Mouse (Mus musculus) gastrocnemius, postnatal 10 days (tissue): ENCODE measurements around the gene Agpat3. TPM values are rescaled to one million over a fixed set of nuclear protein-coding genes. Genes with fewer than 3 reads are reported as not detected.

ENCODE experiments used
- DNase-seq: peaks from one replicate; pipeline ENCODE4 v3.0.0; 2021; ENCODE audit warnings: mixed read lengths
- total RNA-seq, 2 experiments: library from RNA; stranded (reverse); gene quantifications; 2 replicates each; pipeline ENCODE4 v1.2.3; 2021

Gene Agpat3
- total RNA-seq, 2 experiments from 2014 or later = 182 to 191 TPM

DNA sequence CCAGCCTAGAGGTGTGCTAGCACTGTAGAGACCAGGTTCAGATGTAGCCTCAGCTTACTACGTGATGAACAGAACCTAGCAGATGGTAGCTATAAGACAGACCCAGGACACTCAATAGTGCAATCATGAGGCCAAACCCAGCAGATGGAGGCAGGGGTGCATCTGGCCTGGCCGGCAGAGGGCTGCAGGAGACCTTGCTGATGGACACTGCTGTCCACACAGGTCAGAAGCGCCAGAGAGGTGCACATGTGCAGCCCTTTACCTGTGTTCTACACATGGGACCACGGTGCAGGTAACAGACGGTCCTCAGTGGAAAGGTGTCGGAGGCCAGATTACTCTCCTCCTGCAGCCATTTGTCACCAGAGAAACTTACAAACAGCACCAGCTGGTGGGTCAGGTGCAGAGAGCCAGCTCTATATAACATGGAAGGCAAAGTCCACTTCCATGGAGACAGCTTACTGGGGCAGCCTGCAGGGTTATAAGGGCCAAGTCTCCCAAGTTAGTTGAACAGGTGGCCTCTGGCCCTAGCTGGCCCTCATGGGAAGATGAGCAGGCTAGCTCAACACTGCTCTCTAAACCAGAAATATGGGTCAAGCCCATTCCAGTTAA lies 27.6 kb downstream of the Agpat3 start:
- no peak for DNase-seq

DNA sequence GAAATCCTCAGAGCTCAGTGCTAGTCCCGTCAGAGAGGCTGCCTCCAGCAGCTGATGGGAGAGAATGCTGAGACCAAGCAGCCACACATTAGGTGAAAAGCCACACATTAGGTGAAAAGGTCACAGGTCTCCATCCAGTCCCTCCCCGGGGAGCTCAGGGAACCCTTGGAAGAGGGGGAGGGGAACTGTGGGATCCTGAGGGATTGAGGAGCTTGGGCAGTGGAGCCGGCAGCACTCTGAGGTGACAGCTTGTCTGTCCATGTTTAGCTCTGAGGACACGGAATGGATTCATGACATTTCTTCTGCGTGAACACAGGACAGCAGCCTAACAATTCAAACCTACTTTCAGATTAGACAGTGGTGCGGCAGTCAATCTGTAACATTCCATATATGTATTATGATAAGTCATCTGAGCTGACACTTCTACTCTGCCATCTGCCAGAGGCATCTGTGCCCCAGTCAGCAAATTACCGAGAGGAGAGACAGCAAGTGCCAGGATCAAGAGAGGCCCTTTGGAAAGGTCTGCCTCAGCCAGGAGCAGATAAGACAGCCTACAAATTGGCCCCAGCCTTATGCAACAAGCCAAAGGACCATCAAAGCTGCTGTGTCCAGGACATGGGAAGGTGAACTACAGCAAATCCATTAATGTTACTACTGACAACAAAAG lies 28.9 kb downstream of the Agpat3 start:
- DNase-seq = no peak

DNA sequence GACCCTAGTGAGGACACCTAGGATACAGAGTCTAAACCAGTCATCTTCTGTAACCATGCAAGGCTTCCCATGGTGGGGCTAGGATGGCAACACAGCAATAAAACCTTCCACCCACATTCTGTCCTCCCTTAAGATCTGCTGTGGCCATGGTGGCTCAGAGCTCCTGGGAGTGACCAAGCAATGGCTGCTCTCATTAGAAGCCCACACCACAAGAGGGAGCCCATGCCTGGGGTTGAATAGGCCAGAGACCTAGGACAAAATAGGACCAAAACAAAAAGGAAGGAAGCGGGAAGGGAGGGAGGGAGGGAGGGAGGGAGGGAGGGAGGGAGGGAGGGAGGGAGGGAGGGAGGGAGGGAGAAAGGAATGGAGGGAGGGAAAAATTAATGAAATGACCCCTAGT lies 29.5 kb downstream of the Agpat3 start:
- DNase-seq = no peak

DNA sequence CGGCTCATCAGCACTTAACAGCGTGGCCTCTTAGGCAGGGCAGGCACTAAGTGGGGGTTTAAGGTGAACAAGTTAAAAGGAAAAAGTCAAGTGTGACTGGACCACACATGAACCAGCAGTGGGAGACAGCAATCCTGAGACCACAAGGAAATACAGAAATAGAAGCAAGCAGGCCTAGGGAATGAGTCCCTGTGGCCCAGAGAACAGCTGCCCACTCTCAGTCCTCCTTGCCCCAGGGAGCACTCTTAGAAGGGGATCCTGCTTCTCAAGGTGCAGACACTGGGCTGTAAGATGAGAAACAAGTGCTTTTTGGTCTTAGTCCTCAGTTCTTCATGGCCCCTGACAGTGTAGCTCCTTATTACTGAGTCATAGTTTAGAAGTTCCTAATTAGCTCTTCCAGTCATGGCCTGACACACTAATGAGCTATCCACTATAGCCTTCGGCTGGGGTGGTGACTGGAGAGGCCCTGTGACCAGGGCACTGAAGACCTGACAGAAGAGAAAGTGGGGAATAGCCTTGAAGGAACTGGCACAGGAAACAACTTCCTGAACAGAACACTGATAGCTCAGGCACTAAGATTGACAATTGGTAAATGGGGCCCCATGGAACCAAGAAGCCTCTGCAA lies 31.0 kb downstream of the Agpat3 start:
- no peak for DNase-seq

DNA sequence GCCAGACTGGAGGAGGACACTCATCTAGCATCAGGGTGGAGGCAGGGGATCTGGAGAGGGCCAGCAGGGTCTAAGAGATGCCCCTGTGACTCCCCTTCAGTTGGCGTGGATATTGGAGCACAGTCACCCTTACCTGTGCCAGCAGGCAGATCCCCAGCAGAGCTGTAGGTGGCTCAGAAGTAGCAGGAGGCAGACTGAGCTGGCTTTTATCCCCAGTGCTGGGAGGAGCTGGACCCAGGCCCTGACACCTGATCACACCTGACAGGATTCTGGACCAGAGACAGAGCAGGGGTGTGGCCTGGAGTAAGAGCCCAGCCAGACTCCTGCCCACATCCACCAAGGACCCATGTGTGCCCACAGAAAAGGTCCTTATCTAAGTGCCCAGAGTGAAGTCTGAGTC lies 31.8 kb downstream of the Agpat3 start:
- no peak for DNase-seq

DNA sequence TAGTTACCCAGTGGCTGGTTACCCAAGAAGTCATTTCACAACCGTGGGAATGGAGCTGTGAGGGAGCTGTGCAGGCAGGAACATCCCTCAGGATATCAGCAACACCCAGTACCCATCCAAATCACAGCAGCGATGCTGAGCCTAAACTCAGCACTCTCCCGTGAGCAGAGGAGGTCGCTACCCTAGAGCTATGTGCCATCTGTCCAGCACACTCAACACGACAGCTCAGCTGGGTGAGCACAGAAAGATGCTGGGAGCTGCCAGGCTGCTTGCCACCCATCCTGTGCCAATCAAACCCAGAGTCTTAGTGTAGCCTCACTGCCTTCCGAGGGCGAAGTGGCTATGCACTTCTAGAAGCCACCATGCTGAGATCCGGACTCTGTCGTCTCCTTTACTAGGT lies 32.3 kb downstream of the Agpat3 start:
- no peak for DNase-seq

DNA sequence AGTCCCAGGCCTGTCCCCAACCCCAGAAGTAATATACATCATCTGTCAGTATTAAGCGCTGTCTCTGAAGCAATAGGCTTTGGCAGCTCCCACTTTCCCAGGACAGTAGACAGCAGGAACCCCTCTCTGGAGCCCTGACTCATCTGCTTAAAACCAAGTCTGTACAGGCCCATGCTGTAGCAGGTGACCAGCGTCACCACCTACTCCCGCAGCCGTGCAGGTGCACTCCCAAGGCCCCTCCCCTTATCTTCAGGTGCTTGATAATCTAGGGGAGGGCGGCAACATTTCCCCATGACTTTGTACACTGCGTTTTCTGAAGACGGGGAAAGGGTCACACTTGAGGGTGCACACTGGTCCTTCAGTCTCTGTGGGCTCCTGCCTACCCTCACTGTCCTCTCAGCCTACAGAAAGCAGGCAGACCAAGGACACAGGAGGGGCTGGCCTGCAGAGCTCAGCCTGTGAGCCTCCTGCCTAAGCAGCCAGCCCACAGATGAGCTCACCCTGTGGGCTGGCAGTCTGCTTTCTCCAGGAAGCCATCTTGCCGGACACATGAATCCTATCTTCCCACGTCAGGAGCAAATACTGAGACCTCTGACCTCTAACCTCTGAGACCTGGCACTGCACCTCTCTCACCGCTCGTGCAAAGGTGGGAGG lies 34.9 kb downstream of the Agpat3 start:
- DNase-seq = no peak

DNA sequence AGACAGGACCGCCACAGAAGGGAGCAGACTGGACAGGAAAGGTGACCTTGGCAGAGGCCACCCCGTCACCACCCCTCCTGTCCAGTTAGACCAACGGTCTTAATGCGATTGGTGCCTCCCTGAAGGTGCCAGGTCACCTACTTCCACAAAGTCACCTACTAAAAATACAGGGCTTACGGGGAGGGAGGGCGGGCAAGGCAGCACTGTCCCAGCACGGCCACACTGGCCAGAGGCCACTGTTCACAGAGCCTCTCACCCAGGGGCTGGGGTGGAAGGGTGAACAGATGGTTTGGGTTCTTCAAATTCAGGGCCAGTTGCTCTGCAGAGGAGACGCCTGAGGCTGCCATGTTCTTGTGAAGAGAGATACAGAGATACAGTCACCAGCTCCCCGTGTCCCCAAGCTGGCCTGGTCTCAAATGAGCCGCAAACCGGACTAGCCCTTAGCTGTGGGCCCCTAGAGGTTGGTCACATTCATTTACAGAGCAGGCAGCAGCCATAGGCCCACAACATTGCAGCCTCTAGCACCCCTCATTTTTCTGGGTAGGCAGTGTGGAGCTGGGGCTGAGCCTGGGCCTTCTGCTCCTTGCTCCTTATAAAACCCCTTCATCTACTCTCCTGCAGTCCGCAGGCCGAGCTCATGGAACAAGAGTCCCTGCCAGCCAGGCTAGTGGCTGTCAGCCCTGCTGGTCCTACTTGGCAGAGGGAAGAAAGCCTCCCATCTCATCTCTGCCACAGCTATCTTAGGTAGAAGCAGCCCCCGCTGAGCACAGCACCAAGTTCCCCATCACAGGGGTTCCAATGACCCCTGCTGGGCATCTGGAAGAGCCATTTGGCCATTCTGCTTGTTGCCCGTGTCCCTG lies 35.8 kb downstream of the Agpat3 start:
- no peak for DNase-seq

DNA sequence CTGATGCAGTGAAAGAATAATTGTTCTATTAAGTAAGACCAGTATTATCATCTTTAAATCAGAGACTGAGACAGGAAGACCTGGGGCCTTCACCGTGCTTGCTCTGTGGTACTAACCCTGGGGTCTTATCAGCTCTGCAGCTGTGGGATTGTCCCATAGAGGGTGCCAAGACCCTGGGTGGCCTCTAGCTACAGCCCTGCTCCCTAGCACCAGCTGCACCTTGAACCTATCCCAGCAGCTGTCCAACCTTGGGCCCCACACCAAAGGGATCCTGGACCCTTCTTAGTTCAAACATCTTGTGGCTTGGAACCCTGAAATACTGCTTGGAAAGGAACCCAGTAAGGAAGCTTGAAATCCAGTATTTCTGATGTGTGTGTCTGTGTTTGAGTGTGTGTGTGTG lies 37.1 kb downstream of the Agpat3 start:
- no peak for DNase-seq

DNA sequence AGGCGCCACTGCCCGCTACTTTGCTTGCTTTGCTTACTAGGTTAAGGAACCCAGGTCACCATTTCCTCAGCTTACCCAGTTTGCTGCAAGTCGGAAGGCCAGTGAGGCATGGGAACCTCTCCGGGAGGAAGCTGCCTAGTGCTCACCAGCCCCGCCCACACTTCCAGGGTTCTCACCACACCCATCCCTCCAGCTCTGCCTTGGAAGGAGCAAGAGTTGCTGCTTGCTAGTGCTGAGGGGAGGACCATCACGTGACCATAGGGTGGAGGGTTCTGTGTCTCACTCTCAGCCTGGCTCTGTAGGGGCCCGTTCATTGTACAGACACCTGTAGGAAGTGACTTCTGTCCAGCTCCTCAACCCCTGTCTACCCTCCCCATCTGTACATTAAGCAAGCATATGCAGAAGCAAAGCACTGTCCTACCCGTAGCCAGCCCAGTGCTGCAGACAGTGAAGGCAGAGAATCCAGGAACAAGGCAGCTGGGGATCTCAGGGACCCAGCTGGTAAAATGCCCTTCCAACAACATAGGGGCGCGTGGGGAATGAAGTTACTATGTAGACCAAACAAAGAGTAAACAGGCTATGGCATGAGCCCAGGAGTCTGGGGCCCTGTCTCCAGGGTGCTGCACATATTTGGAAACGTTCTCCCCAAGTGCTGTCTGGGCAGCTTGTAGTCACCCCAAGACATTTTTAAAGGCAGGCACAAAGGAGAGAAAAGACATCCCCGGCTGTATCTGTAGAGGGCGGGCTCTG lies 40.2 kb downstream of the Agpat3 start:
- DNase-seq = no peak

DNA sequence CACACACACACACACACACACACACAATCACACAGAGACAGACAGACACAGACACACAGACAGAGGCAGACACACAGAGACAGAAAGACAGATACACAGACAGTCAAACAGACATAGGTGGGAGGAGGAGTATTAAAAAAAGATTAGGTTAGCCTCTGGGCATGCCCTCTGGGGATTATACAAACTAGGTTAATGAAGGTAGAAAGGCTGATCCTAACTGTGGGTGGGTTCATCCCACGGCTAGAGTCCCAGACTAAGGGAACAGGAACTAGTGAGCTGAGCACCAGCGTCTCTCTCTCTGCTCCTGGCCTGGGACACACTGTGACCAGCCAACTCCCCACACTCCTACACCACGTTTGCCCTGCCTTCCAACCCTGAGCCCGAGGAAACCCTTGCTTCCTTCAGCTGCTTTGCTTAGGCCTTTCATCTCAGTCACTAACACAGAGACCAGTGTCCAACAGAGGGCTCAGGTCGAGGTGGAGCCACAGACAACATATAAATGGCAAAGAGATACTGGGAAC lies 41.5 kb downstream of the Agpat3 start:
- DNase-seq = no peak

DNA sequence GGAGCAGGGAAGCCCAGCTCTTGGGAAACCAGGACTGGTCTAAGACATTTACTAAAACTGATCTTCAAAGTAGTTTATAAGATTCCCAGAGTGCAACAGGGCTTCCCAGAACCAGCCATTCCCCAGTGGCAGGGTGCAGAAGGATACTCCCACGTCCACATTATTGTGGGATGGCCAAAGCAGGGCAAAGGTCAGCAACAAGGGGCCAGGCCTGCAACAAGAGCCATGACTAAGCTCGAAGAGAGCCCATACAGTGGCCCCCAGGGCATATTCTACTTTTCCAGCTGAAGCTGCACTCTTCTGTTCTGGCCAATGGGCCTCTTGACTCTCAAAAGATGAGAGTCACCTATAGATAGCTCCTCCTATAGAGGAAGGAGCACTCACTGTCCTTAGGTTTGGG lies 43.7 kb downstream of the Agpat3 start:
- no peak for DNase-seq

DNA sequence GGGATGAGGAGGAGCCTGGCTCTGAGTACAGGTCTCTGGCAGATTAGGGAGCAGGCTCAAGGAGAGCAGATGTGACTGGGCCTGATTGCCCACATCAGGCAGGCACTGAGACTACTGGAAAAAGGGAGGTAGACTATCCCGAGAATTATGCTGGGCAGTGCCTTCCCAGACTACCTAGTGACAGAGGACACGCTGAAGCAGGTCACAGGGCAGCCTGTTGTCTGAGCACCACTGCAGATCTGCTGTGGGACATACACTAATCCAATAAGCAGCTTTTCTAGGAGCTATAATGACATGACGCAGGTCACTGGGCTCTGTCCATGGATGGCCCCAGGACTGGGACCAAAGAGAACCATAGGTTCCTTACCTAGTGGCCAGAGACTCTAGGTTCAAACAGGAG lies 44.9 kb downstream of the Agpat3 start:
- DNase-seq = no peak

DNA sequence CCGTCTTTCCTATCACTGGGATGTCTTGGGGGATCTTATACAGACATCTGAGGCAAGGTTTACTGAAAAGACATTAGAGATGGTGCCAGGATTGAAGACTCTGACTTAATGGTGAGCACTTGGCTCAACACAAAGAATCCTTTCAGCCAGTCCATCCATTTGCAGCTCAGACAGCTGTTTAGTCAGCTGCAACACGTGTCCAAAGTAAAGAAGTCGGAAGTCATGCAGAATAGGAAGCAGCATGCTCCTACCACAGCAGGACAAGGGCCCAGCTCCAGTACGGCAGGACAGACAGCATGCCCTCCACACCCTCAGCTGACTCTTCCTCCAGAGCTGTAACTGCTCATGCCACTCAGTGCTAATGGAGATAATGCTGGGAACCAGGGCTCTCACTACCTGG lies 46.3 kb downstream of the Agpat3 start:
- DNase-seq = no peak

DNA sequence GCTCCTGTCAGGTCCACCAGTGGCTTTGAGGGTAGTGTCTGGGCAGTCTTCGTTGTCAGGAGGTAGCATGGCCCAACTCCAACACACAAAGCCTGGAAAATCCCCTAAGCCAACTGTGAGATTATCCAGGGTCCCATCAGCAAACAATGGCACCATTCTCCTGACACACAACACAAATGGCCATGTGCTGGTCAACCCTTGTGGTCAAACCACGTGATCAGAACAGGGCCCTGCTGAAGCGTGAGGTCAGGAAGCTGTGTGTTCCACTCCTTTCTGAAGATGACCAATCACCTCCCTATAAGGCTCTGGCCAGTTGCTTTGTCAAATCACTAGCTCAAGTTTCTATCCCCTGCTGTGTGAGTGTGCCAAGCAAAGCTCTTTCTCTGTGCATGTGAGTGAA lies 47.3 kb downstream of the Agpat3 start:
- no peak for DNase-seq

DNA sequence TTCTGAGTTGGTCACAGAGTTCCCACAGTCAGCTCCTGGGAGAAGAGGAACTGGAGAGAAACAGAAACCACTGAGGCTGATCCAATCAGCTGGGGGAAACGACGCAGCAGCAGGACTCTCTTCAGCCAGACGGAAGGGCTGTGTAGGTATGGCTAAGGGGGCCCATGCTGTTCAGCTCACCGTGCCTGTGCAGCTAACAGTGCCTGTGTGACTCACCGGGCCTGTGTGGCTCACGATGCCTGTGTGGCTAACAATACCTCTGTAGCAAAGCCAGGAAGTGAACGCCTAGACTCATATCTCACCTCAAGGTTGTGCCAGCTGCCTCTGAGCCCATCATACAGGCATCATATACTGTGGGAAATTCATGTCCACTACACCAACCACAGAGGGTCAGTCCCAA lies 48.6 kb downstream of the Agpat3 start:
- no peak for DNase-seq

DNA sequence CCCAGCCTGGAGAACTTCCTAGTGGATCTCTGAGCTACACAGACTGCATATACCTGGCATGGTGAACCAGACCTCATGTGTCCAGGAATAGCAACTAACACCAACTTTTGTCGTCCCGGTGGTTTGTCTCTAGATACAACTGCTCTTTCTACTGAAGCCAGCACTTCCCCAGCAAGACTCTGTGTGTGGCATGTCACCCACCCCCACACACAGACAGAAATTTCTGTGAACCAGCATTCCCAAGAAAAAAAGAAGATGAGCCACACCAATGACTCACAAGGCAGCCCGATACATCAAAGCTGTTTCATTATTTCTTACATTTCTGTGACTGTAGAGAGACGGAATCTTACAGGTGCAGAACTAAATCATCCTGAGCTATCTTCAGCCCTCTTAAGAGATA lies 52.2 kb downstream of the Agpat3 start:
- no peak for DNase-seq

DNA sequence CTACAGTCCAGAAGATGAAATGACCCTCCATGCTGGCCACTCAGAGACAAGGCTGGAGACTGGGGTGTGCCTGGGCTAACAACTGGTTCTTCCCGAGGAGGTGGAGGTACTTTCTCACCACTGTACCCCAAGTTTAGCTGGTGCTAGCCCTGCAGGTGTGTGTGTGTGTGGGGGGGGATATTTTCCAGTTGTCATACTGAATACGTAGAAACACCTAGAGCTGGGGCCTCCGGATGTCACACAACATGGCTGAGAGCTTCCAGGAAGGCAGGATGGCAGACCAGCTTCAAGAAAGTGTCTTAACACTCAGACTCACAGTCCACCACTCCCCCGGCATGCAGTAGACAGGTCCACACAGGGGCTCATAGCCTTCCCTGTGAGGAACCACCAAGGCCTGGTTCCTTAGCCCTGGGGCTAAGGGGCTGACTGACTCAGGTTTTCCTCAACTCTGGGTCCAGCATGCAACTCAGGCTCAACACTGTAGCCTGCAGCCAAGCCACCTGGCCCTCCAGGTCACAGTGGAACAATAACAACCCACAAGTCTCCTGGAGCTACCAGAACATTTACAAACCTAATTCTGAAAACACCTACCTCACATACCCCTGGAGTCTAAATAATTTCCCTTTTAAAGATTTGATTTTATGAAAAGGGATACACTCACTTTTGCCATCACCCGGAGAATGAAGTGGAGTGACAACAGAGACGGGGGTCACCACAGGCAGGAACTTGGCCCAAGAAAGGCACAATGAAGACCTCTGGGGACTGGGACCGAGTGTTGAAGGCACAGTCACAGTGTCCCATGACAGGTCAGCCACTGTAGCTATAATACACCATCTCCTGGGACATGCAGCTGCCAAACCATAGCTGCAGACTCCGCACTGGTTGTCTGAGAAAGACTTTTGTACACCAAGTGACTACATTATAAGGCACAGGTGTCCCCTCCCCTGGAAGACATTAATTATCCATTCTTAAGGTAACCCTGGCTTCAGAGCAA lies 53.3 kb downstream of the Agpat3 start:
- DNase-seq = no peak

DNA sequence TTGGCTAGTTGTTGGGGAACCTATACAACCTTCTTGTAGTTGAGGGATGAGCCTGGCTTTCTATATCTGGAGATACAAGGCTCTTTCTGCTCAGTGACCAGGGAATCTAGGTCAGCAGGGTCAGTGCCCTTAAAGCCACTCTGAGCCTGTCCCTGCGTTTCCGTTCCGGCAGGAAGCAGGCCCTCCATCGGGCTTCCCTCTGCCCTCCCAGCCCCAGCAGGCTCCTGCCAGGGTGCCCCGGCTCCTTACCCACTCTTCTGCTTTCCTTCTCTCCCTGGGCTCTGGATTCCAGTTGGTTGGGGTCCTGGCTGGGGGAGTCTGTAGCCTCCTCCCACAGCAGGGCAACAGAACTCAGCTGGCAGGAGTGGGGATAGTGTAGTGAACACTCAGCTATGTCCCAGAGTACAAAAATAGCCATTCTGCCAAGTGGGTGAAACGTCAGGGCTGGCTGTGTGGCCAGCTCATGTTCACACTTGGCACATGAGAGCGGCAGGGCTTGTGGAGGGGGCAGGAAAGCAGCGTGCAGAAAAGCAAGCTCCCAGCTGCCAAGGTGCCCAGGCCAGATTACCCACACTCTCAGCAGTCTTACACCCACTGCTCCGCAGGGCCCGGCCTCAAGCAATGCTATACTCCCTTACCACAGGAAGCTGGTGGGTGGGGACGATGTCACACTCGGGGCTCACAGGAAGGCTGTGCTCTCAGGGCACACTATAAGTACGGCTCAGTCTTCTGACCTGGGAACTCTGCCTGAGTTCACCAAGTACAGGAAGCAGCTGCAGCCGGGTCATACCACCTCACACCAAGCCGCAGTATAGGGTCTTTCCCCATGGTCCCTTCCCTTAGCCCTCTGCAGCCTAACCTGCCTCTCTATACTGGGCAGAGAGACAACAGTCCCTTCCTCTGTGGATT lies 54.5 kb downstream of the Agpat3 start:
- peak; percentile 67 for DNase-seq
